Mouse (Mus musculus): ENCODE data around the gene Ndrg3.

- TF ChIP-seq CTCF (IDR thresholded peaks at IDR 0.05; ENCODE audit: insufficient read depth, low read length) (no peak), POLR2A (IDR thresholded peaks at IDR 0.05; ENCODE audit: borderline replicate concordance, extremely low read depth, low read depth, low read length) (no peak)
Observed at GRCm38 (mm10) chr2:157027106-157028008, 35.5 kb upstream of the Ndrg3 start.

Data from lung, adult 2 months (tissue).